Mouse (Mus musculus): ENCODE results near the gene Pilrb2. TPM values are rescaled to one million over a fixed set of nuclear protein-coding genes. Genes with fewer than 3 reads are reported as not detected.

Gene Pilrb2
- polyA plus RNA-seq, 1 experiment from 2014 or later: 0.46 TPM

Other genes with a start within 250 kb of the Pilrb2 start
- gene Fbxo24, start 242.8 kb downstream of the Pilrb2 start, polyA plus RNA-seq (2014; fragmentation: Nextera tagmentation; extraction: Ambion mirVana): 0.10 and 0.25 TPM in 2 replicates
- gene Lrch4, start 242.7 kb downstream of the Pilrb2 start, polyA plus RNA-seq (2014; fragmentation: Nextera tagmentation; extraction: Ambion mirVana): 36.5 and 40.1 TPM in 2 replicates
- gene Gm20605, start 242.6 kb downstream of the Pilrb2 start, polyA plus RNA-seq (2014; fragmentation: Nextera tagmentation; extraction: Ambion mirVana): 6.4 and 6.6 TPM in 2 replicates
- gene Sap25, start 230.5 kb downstream of the Pilrb2 start, polyA plus RNA-seq (2014; fragmentation: Nextera tagmentation; extraction: Ambion mirVana): 6.3 and 7.2 TPM in 2 replicates
- gene Irs3, start 226.1 kb downstream of the Pilrb2 start, polyA plus RNA-seq (2014; fragmentation: Nextera tagmentation; extraction: Ambion mirVana): 0.14 and 0.21 TPM in 2 replicates
- 10.2 and 10.4 TPM in 2 replicates for gene Agfg2, start 187.1 kb downstream of the Pilrb2 start, polyA plus RNA-seq (2014; fragmentation: Nextera tagmentation; extraction: Ambion mirVana)
- gene Nyap1, start 130.2 kb downstream of the Pilrb2 start, polyA plus RNA-seq (2014; fragmentation: Nextera tagmentation; extraction: Ambion mirVana): 1.5 TPM in 2 replicates
- 134 and 141 TPM in 2 replicates for gene Tsc22d4, start 126.1 kb downstream of the Pilrb2 start, polyA plus RNA-seq (2014; fragmentation: Nextera tagmentation; extraction: Ambion mirVana)
- gene Ppp1r35, start 93.0 kb downstream of the Pilrb2 start, polyA plus RNA-seq (2014; fragmentation: Nextera tagmentation; extraction: Ambion mirVana): 31.3 and 39.5 TPM in 2 replicates
- 12.2 and 15.2 TPM in 2 replicates for gene Mepce, start 84.2 kb downstream of the Pilrb2 start, polyA plus RNA-seq (2014; fragmentation: Nextera tagmentation; extraction: Ambion mirVana)
- 16.5 and 18.8 TPM in 2 replicates for gene Zcwpw1, start 84.0 kb downstream of the Pilrb2 start, polyA plus RNA-seq (2014; fragmentation: Nextera tagmentation; extraction: Ambion mirVana)
- gene Pilra, start 35.5 kb downstream of the Pilrb2 start, polyA plus RNA-seq (2014; fragmentation: Nextera tagmentation; extraction: Ambion mirVana): 0.71 and 0.78 TPM in 2 replicates
- 0.39 and 0.56 TPM in 2 replicates for gene Pilrb1, start 13.7 kb downstream of the Pilrb2 start, polyA plus RNA-seq (2014; fragmentation: Nextera tagmentation; extraction: Ambion mirVana)
- gene Cyp3a13, start 49.8 kb upstream of the Pilrb2 start, polyA plus RNA-seq (2014; fragmentation: Nextera tagmentation; extraction: Ambion mirVana): 0.07 TPM in 1 of 2 replicates, not detected in the other
- 0.45 and 0.88 TPM in 2 replicates for gene Gjc3, start 91.3 kb upstream of the Pilrb2 start, polyA plus RNA-seq (2014; fragmentation: Nextera tagmentation; extraction: Ambion mirVana)
- gene Azgp1, start 109.7 kb upstream of the Pilrb2 start, polyA plus RNA-seq (2014; fragmentation: Nextera tagmentation; extraction: Ambion mirVana): 0.14 TPM in 1 of 2 replicates, not detected in the other
- gene Smok3a, start 149.4 kb upstream of the Pilrb2 start, polyA plus RNA-seq (2014; fragmentation: Nextera tagmentation; extraction: Ambion mirVana): not detected in 2 replicates
- gene Smok3b, start 149.6 kb upstream of the Pilrb2 start, polyA plus RNA-seq (2014; fragmentation: Nextera tagmentation; extraction: Ambion mirVana): not detected in 2 replicates
- gene Smok3c, start 181.4 kb upstream of the Pilrb2 start, polyA plus RNA-seq (2014; fragmentation: Nextera tagmentation; extraction: Ambion mirVana): not detected in 2 replicates
- 23.5 and 25.8 TPM in 2 replicates for gene Zkscan1, start 213.3 kb upstream of the Pilrb2 start, polyA plus RNA-seq (2014; fragmentation: Nextera tagmentation; extraction: Ambion mirVana)
- gene Zscan21, start 245.1 kb upstream of the Pilrb2 start, polyA plus RNA-seq (2014; fragmentation: Nextera tagmentation; extraction: Ambion mirVana): 52.8 and 63.5 TPM in 2 replicates

All from embryonic facial prominence, embryonic 14.5 days (tissue).